Mouse (Mus musculus): Measurements from ENCODE around the gene Dab1.

- TF ChIP-seq TAL1 (IDR thresholded peaks at IDR 0.05; ENCODE audit: low read length) (no peak), POLR2A (IDR thresholded peaks at IDR 0.05; ENCODE audit: control insufficient read depth in 1 of 2, insufficient read depth in 1 of 2, low read depth in 1 of 2, low read length in 2 of 2, poor library complexity in 1 of 2) (no peak), ZKSCAN1 (IDR thresholded peaks at IDR 0.05; ENCODE audit: low read depth, low read length) (no peak), CTCF (IDR thresholded peaks at IDR 0.05 in 2 of 3, conservative IDR thresholded peaks at IDR 0.05 in 1 of 3; ENCODE audit: control insufficient read depth in 1 of 3, insufficient read depth in 1 of 3, low read depth in 2 of 3, low read length in 3 of 3, poor library complexity in 1 of 3, severe bottlenecking in 1 of 3) (no peak), E2F4 (IDR thresholded peaks at IDR 0.05; ENCODE audit: borderline replicate concordance, low read depth, low read length) (no peak), GATA1 (IDR thresholded peaks at IDR 0.05; ENCODE audit: low read depth, low read length) (no peak), GABPA (IDR thresholded peaks at IDR 0.05; ENCODE audit: low read depth, low read length) (no peak), TCF12 (IDR thresholded peaks at IDR 0.05; ENCODE audit: low read depth, low read length) (no peak), KAT2A (conservative IDR thresholded peaks at IDR 0.05; ENCODE audit: low read depth, low read length) (no peak), TBP (IDR thresholded peaks at IDR 0.05; ENCODE audit: low read depth, low read length) (no peak), CHD2 (IDR thresholded peaks at IDR 0.05; ENCODE audit: low read length) (no peak)
Measured at GRCm38 (mm10) chr4:104578370-104578769, 959.2 kb downstream of the Dab1 start.

All from MEL (cell line).